ENCODE assay signal across 14 mouse cellular contexts in the genomic region with DNA sequence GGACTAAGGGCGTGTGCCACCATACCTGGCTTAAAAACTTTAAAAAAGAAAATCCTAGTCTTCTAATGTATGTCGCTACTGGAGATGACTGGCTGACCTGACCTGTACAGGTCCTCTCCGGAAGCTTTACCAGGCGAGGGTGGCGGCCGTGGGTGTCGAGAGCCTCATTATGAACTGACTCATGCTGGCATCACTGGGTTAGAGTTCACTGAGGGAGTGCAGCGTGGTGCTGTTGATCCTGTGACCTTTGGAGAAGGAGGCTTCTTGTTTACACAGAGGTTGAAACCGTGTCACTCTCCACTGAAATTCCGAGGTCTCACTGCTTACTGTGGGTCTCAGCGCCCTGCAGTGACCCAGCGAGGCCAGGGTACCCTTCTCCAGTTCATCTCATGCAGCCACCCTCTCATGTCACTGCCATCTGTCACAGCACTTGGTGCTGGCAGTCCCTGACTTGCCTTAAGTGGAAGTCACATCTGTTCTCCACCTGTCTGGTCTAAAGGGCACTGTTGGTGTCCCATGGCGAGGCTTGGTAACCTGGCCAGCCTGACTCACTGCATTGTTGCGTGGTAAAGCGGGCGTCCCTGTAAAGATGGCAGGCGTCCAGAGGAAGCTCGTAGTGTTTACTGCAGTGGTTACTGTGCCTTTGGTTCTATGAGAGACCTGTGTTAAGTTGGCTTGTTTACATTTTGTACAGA. TPM values are rescaled to one million over a fixed set of nuclear protein-coding genes. Genes with fewer than 3 reads are reported as not detected.
DNase-seq lines count a peak whose midpoint lies in the region; ATAC-seq and TF ChIP-seq lines count a peak whose summit lies in the region.
"Had no signal": no experiment of that assay in that cellular context is flagged by ENCODE, and none has a peak within 500 bp of the region (broad histone marks: within the 10 kb centered on the region; RNA-seq: fewer than 3 reads in every experiment).

No protein-coding gene starts in this region.

- no peaks in the 10 kb centered on the region; the same call in 1 of the 2 replicates for H3K36me3 ChIP-seq in liver, postnatal 0 days (replicated peaks; ENCODE audit: insufficient read depth, low read length)
- H3K36me3 ChIP-seq in forebrain, embryonic 14.5 days (ENCODE audit: control insufficient read depth, insufficient read depth, low read length) = peaks cover 6% of the 10 kb centered on the region; the same call in 1 of the 2 replicates
- H3K36me3 ChIP-seq: forebrain, embryonic 12.5 days; neural tube, embryonic 12.5 days had no signal

- no peak for TF ChIP-seq EP300 in liver, postnatal 0 days (IDR thresholded peaks at IDR 0.05; ENCODE audit: low read depth)

- ATAC-seq in liver, postnatal 0 days = peak; percentile 89
- no peak for ATAC-seq in forebrain, embryonic 14.5 days
- ATAC-seq in granulocyte monocyte progenitor cell, adult 5-6 weeks (replicated peaks; ENCODE audit: poor library complexity, severe bottlenecking) = no peak
- ATAC-seq: inflammation-experienced regulatory T-cells, adult 6 months had no signal

- no peaks in the 10 kb centered on the region for H3K9me3 ChIP-seq in liver, postnatal 0 days (ENCODE audit: low read length)
- H3K9me3 ChIP-seq in forebrain, embryonic 14.5 days (replicated peaks; ENCODE audit: control insufficient read depth, low read length) = no peaks in the 10 kb centered on the region
- H3K9me3 ChIP-seq: forebrain, embryonic 12.5 days; neural tube, embryonic 12.5 days had no signal

- 0 out of 2 replicates have a peak, but pooled peaks have one; percentile 8 for TF ChIP-seq CTCF in liver, postnatal 0 days (IDR thresholded peaks at IDR 0.05; ENCODE audit: low read depth)

- H3K4me1 ChIP-seq in liver, postnatal 0 days (ENCODE audit: insufficient read depth) = peaks cover 27% of the 10 kb centered on the region
- H3K4me1 ChIP-seq in forebrain, embryonic 14.5 days (ENCODE audit: control insufficient read depth, insufficient read depth, low read length) = 0 out of 2 replicates have a peak, but pooled peaks cover 2% of the 10 kb centered on the region
- H3K4me1 ChIP-seq: forebrain, embryonic 12.5 days; neural tube, embryonic 12.5 days had no signal

- no peaks in the 10 kb centered on the region for H3K27me3 ChIP-seq in liver, postnatal 0 days (ENCODE audit: insufficient read depth, low read length)
- no peaks in the 10 kb centered on the region for H3K27me3 ChIP-seq in forebrain, embryonic 14.5 days (replicated peaks; ENCODE audit: control insufficient read depth, insufficient read depth, low read length)
- H3K27me3 ChIP-seq: forebrain, embryonic 12.5 days; neural tube, embryonic 12.5 days had no signal

- peak; percentile 23 for DNase-seq in urinary bladder, postnatal 25 days (ENCODE audit: low spot score)
- no peak for DNase-seq in urinary bladder, postnatal 10 days (ENCODE audit: low spot score)
- peak; percentile 74 for DNase-seq in gastrocnemius, postnatal 25 days
- DNase-seq in liver, postnatal 0 days = peak; percentile 59
- no peak for DNase-seq in spleen, postnatal 4 days (ENCODE audit: low spot score in 2 of 2)
- DNase-seq in forebrain, embryonic 14.5 days (ENCODE audit: low spot score) = no peak
- DNase-seq: heart, postnatal 10 days; right cerebral cortex, adult 18-20 months had no signal

- 71% methylated on average over 18 of the region's 18 CpGs for WGBS in liver, postnatal 0 days (ENCODE audit: insufficient replicate concordance)
- 89% methylated on average over 18 of the region's 18 CpGs for WGBS in forebrain, embryonic 14.5 days

- H3K27ac ChIP-seq in liver, postnatal 0 days (ENCODE audit: low read depth) = peak overlapping the region; percentile 88
- no peak overlapping the region for H3K27ac ChIP-seq in forebrain, embryonic 14.5 days (ENCODE audit: low read depth, low read length)
- H3K27ac ChIP-seq: forebrain, embryonic 12.5 days; macrophage; neural tube, embryonic 12.5 days had no signal

- no peak overlapping the region for H3K4me3 ChIP-seq in liver, postnatal 0 days (ENCODE audit: low read depth, low read length)
- H3K4me3 ChIP-seq in forebrain, embryonic 14.5 days (ENCODE audit: low read depth, low read length) = no peak overlapping the region
- H3K4me3 ChIP-seq: forebrain, embryonic 12.5 days; neural tube, embryonic 12.5 days had no signal

- H3K9ac ChIP-seq in liver, postnatal 0 days (replicated peaks) = no peak overlapping the region
- H3K9ac ChIP-seq in forebrain, embryonic 14.5 days (ENCODE audit: low read length) = no peak overlapping the region
- H3K9ac ChIP-seq: forebrain, embryonic 12.5 days; neural tube, embryonic 12.5 days had no signal

- no peak overlapping the region for H3K4me2 ChIP-seq in liver, postnatal 0 days (ENCODE audit: low read depth, low read length)
- H3K4me2 ChIP-seq in forebrain, embryonic 14.5 days (ENCODE audit: low read length) = no peak overlapping the region
- H3K4me2 ChIP-seq: forebrain, embryonic 12.5 days; neural tube, embryonic 12.5 days had no signal

RNA-seq across cellular contexts. Expression of a gene that starts 21.3 kb away (rescaled TPM):
- 10 to 100 TPM; 20.6 to 26.9 TPM for total RNA-seq in gastrocnemius, postnatal 25 days (2021)
- 6.2 and 6.4 TPM in 2 replicates for polyA plus RNA-seq in liver, postnatal 0 days (2015; fragmentation: Nextera tagmentation; extraction: Ambion mirVana)
- polyA plus RNA-seq in forebrain, embryonic 14.5 days (2014; fragmentation: Nextera tagmentation; extraction: Ambion mirVana) = 19.6 and 29.9 TPM in 2 replicates
- total RNA-seq in granulocyte monocyte progenitor cell, adult 5-6 weeks (2014; fragmentation: Nextera tagmentation) = 15.8 and 21.4 TPM in 2 replicates
- total RNA-seq in granulocyte monocyte progenitor cell, adult 5-6 weeks (2017) = 2.2 and 5.0 TPM in 2 replicates

RNA-seq across cellular contexts. Expression of a gene that starts 50.0 kb away (rescaled TPM):
- 1 to 10 TPM; 1.8 to 2.4 TPM for total RNA-seq in gastrocnemius, postnatal 25 days (2021)
- 0.75 and 0.81 TPM in 2 replicates for polyA plus RNA-seq in liver, postnatal 0 days (2015; fragmentation: Nextera tagmentation; extraction: Ambion mirVana)
- 0.62 and 0.63 TPM in 2 replicates for polyA plus RNA-seq in forebrain, embryonic 14.5 days (2014; fragmentation: Nextera tagmentation; extraction: Ambion mirVana)
- total RNA-seq in granulocyte monocyte progenitor cell, adult 5-6 weeks (2014; fragmentation: Nextera tagmentation) = 1.2 TPM in 1 of 2 replicates, not detected in the other
- total RNA-seq in granulocyte monocyte progenitor cell, adult 5-6 weeks (2017) = 0.65 and 0.72 TPM in 2 replicates
- total RNA-seq: common myeloid progenitor, adult 5-6 weeks had no signal
- polyA plus RNA-seq: inflammation-experienced regulatory T-cells, adult 6 months had no signal

Comparison
In these comparisons a context has a peak if more than half of its experiments do, and no peak if none do; other contexts are left out.
1. DNase-seq: peak in urinary bladder, postnatal 25 days (single experiment), gastrocnemius, postnatal 25 days (single experiment) and liver, postnatal 0 days (single experiment); none in urinary bladder, postnatal 10 days (single experiment), spleen, postnatal 4 days (0 of 2) and forebrain, embryonic 14.5 days (single experiment).